Mouse (Mus musculus): Measurements from ENCODE around the gene Efemp2. TPM values are rescaled to one million over a fixed set of nuclear protein-coding genes. Genes with fewer than 3 reads are reported as not detected.

Efemp2 gene
- polyA plus RNA-seq, 1 experiment from 2014 or later: 71.3 TPM

- Histone ChIP-seq H3K27me3 (ENCODE audit: insufficient read depth, poor library complexity, severe bottlenecking) (peaks cover 18% of the 10 kb centered on the region), H3K36me3 (peaks cover 12% of the 10 kb centered on the region), H3K9me3 (no peaks in the 10 kb centered on the region), H3K27ac (no peak overlapping the region), H3K4me3 (no peak overlapping the region), H3K4me1 (replicated peaks) (peaks cover 31% of the 10 kb centered on the region)
- no peak for DNase-seq (ENCODE audit: low spot score)
- 76% methylated on average over 3 of the region's 3 CpGs for WGBS
Observed at GRCm38 (mm10) chr19:5472857-5473256, 897 bp upstream of the Efemp2 start.

GRCm38 (mm10) chr19:5474281-5475068 lies 721 bp downstream of the Efemp2 start:
- under 1% methylated on average over 65 of the region's 68 CpGs for WGBS
- Histone ChIP-seq H3K27ac (peak overlapping the region; percentile 94), H3K27me3 (ENCODE audit: insufficient read depth, poor library complexity, severe bottlenecking) (peaks cover 18% of the 10 kb centered on the region), H3K9me3 (no peaks in the 10 kb centered on the region), H3K4me1 (replicated peaks) (peaks cover 27% of the 10 kb centered on the region), H3K36me3 (peaks cover 22% of the 10 kb centered on the region), H3K4me3 (peak overlapping the region; percentile 76)
- DNase-seq (ENCODE audit: low spot score): peak; percentile 67

- Histone ChIP-seq H3K4me3 (peak overlapping the region; percentile 76), H3K36me3 (peaks cover 29% of the 10 kb centered on the region), H3K4me1 (replicated peaks) (peaks cover 27% of the 10 kb centered on the region), H3K27me3 (ENCODE audit: insufficient read depth, poor library complexity, severe bottlenecking) (peaks cover 18% of the 10 kb centered on the region), H3K27ac (peak overlapping the region; percentile 94), H3K9me3 (no peaks in the 10 kb centered on the region)
- 25% methylated on average over 13 of the region's 13 CpGs for WGBS
- DNase-seq (ENCODE audit: low spot score): no peak
Observed at GRCm38 (mm10) chr19:5475069-5475714, 1.4 kb downstream of the Efemp2 start.

DNA sequence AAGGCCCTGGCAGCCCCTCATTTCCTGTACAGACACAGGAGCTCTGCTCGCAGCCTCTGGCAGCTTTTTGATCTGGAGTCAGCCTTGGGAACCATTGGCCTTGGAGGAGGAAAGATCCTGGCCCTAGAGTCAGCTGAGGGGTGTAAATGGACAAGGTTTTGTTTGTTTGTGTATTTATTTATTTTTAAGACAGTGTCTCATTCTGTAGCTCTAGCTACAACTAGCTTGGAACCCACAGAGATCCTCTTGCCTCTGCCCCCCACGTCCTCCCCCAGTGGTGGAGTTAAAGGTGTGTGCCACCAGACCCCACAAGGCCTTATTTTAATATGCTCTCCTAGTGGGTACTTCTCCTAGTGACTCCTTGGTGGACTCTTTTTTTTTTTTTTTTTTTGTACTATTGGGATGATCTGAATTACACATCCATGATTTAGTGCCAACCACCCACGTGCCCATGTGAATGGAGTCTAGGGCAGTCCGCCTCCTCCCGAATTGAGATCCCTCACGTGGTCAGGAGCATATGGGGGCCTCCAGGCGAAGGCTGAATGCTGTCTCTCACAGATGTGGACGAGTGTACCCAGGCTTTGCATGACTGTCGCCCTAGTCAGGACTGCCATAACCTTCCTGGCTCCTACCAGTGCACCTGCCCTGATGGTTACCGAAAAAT lies 3.4 kb downstream of the Efemp2 start:
- peaks cover 27% of the 10 kb centered on the region for H3K4me1 ChIP-seq (replicated peaks)
- no peaks in the 10 kb centered on the region for H3K9me3 ChIP-seq
- H3K36me3 ChIP-seq: peaks cover 48% of the 10 kb centered on the region
- H3K4me3 ChIP-seq: peak overlapping the region; percentile 2; the same call in 1 of the 2 replicates
- WGBS: 86% methylated on average over 10 of the region's 10 CpGs
- no peak for DNase-seq (ENCODE audit: low spot score)
- no peak overlapping the region for H3K27ac ChIP-seq
- peaks cover 18% of the 10 kb centered on the region for H3K27me3 ChIP-seq (ENCODE audit: insufficient read depth, poor library complexity, severe bottlenecking)

DNA sequence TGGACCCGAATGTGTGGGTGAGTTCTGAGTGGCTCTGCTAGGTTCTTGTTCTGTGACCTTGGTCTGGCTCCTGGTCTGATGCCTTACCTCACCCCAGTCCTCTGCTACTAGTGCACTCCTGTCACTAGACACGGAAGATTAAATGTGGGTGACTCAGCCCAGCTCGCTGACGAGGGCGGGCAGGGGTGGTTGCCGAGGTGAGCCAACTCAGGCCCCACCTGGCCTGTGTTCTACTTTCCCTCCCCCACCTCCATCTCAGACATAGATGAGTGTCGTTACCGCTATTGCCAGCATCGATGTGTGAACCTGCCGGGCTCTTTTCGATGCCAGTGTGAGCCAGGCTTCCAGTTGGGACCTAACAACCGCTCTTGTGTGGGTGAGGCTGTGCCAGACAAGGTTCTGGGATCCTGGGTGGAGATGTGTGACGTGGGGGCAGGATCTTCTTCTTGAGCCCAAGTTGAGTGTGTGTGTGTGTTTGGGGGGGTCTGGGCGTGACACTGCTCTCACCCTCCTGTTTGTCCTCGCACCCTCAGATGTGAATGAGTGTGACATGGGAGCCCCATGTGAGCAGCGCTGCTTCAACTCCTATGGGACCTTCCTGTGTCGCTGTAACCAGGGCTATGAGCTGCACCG lies 4.0 kb downstream of the Efemp2 start:
- no peaks in the 10 kb centered on the region for H3K9me3 ChIP-seq
- no peak overlapping the region for H3K27ac ChIP-seq
- H3K4me1 ChIP-seq (replicated peaks): peaks cover 27% of the 10 kb centered on the region
- peaks cover 55% of the 10 kb centered on the region for H3K36me3 ChIP-seq
- no peak for DNase-seq (ENCODE audit: low spot score)
- H3K4me3 ChIP-seq: peak overlapping the region; percentile 2; the same call in 1 of the 2 replicates
- peaks cover 18% of the 10 kb centered on the region for H3K27me3 ChIP-seq (ENCODE audit: insufficient read depth, poor library complexity, severe bottlenecking)
- 91% methylated on average over 18 of the region's 18 CpGs for WGBS

- no peak for DNase-seq (ENCODE audit: low spot score)
- 95% methylated on average over 10 of the region's 10 CpGs for WGBS
- Histone ChIP-seq H3K4me3 (no peak overlapping the region), H3K27me3 (ENCODE audit: insufficient read depth, poor library complexity, severe bottlenecking) (peaks cover 5% of the 10 kb centered on the region; the same call in 1 of the 2 replicates), H3K36me3 (peaks cover 77% of the 10 kb centered on the region), H3K27ac (no peak overlapping the region), H3K9me3 (no peaks in the 10 kb centered on the region), H3K4me1 (replicated peaks) (peaks cover 11% of the 10 kb centered on the region)
Observed at GRCm38 (mm10) chr19:5480016-5480415, 6.3 kb downstream of the Efemp2 start.

GRCm38 (mm10) chr19:5481398-5481797 lies 7.6 kb downstream of the Efemp2 start:
- no peak for DNase-seq (ENCODE audit: low spot score)
- Histone ChIP-seq H3K4me1 (replicated peaks) (peaks cover 2% of the 10 kb centered on the region; the same call in 1 of the 2 replicates), H3K4me3 (no peak overlapping the region), H3K36me3 (peaks cover 91% of the 10 kb centered on the region), H3K9me3 (no peaks in the 10 kb centered on the region), H3K27me3 (ENCODE audit: insufficient read depth, poor library complexity, severe bottlenecking) (no peaks in the 10 kb centered on the region), H3K27ac (no peak overlapping the region)
- 93% methylated on average over 10 of the region's 10 CpGs for WGBS

GRCm38 (mm10) chr19:5483386-5484359 lies 9.9 kb downstream of the Efemp2 start:
- WGBS: 96% methylated on average over 19 of the region's 19 CpGs
- H3K4me1 ChIP-seq (replicated peaks): peaks cover 22% of the 10 kb centered on the region
- H3K9me3 ChIP-seq: no peaks in the 10 kb centered on the region
- H3K27ac ChIP-seq: no peak overlapping the region
- H3K27me3 ChIP-seq (ENCODE audit: insufficient read depth, poor library complexity, severe bottlenecking): no peaks in the 10 kb centered on the region
- 0 out of 2 replicates have a peak overlapping the region, but pooled peaks have one; percentile 2 for H3K4me3 ChIP-seq
- DNase-seq (ENCODE audit: low spot score): no peak
- H3K36me3 ChIP-seq: peaks cover 81% of the 10 kb centered on the region

DNA sequence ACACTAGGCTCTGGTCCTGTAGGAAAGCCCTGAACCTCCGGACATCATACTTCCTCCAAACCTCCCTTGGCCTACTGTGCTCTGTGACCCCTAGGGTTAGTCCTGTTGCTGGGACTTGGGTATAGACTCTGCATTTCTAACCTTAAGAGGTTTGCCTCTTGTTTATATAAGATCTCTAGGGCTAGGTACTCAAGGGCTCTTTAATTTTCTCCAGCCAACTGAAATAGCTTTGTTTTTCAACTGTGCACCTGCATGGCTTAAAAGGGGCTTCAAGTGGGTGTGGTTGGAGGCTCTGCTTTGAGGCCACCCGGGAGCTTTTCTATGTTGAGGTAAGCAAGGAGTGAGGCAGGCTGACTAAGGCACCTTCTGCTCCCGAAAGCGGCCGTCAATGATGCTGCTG lies 10.7 kb downstream of the Efemp2 start:
- DNase-seq (ENCODE audit: low spot score): no peak
- H3K9me3 ChIP-seq: no peaks in the 10 kb centered on the region
- 91% methylated on average over 5 of the region's 5 CpGs for WGBS
- H3K27me3 ChIP-seq (ENCODE audit: insufficient read depth, poor library complexity, severe bottlenecking): no peaks in the 10 kb centered on the region
- H3K4me3 ChIP-seq: no peak overlapping the region
- H3K36me3 ChIP-seq: peaks cover 73% of the 10 kb centered on the region
- H3K4me1 ChIP-seq (replicated peaks): peaks cover 30% of the 10 kb centered on the region
- H3K27ac ChIP-seq: no peak overlapping the region

DNA sequence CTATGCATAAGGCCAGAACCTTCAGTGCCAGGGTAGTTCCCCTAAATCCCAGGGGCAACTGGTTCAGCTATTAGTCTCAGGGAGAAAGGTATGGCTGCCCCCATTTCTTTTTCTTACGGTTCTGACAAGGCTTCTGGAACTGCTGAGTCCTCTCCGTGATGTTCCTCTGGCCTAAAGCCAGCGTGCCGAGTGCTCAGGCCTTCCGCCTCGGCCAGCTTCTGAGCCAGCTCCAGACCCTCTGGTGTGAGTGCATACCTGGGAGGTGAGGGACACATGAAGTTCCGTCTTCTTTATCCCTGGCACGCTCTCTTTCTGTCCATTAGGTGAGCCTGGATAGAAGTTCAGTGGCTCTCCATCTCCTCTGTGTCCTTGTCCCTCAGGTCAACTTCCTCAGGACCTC lies 11.6 kb downstream of the Efemp2 start:
- H3K27ac ChIP-seq: no peak overlapping the region
- peaks cover 64% of the 10 kb centered on the region for H3K36me3 ChIP-seq
- peaks cover 38% of the 10 kb centered on the region for H3K4me1 ChIP-seq (replicated peaks)
- DNase-seq (ENCODE audit: low spot score): no peak
- H3K27me3 ChIP-seq (ENCODE audit: insufficient read depth, poor library complexity, severe bottlenecking): no peaks in the 10 kb centered on the region
- 96% methylated on average over 8 of the region's 8 CpGs for WGBS
- no peak overlapping the region for H3K4me3 ChIP-seq
- no peaks in the 10 kb centered on the region for H3K9me3 ChIP-seq

- Histone ChIP-seq H3K27ac (no peak overlapping the region), H3K4me3 (no peak overlapping the region), H3K27me3 (ENCODE audit: insufficient read depth, poor library complexity, severe bottlenecking) (no peaks in the 10 kb centered on the region), H3K36me3 (peaks cover 59% of the 10 kb centered on the region), H3K9me3 (no peaks in the 10 kb centered on the region), H3K4me1 (replicated peaks) (peaks cover 38% of the 10 kb centered on the region)
- no peak for DNase-seq (ENCODE audit: low spot score)
- WGBS: 95% methylated on average over 7 of the region's 7 CpGs
Observed at GRCm38 (mm10) chr19:5485821-5486220, 12.1 kb downstream of the Efemp2 start.

DNA sequence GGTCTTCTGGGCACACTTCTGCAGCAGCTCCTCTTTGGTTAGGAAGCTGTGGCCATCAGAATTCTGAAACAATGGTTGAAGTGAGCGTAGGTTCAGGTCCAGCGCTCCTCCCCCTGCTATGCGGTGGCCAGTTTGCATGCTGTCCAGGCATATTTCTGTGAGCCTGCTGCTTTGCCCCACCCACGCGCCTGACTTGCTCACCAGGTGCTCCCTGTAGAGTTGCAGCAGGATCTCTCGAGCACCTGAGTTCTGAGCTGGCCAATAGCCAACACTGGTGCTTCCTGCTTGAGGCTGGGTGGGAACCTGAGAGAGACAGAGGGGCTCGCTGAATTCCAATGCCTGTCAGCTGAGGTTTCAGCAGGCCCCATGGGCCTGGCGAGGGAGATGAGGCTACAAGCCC lies 12.5 kb downstream of the Efemp2 start:
- 88% methylated on average over 8 of the region's 8 CpGs for WGBS
- Histone ChIP-seq H3K9me3 (no peaks in the 10 kb centered on the region), H3K36me3 (peaks cover 55% of the 10 kb centered on the region), H3K27me3 (ENCODE audit: insufficient read depth, poor library complexity, severe bottlenecking) (no peaks in the 10 kb centered on the region), H3K4me3 (no peak overlapping the region), H3K27ac (no peak overlapping the region), H3K4me1 (replicated peaks) (peaks cover 38% of the 10 kb centered on the region)
- DNase-seq (ENCODE audit: low spot score): no peak

Data from hindbrain, embryonic 10.5 days (tissue).